Mouse (Mus musculus) neural tube, embryonic 14.5 days (tissue): Measurements from ENCODE around the gene Gm20824. TPM values are rescaled to one million over a fixed set of nuclear protein-coding genes. Genes with fewer than 3 reads are reported as not detected.
"Not testable (repeated sequence)": the region's sequence is repeated elsewhere in the genome, so short reads cannot be mapped to it uniquely, and the experiment has no call there.

Experiments
- ATAC-seq: fragments of 200-750 bp; cut with Nextera tagmentation; 2 replicates; pipeline ENCODE4 v1.8.0; 2017; ENCODE audit warnings: low read depth, mild to moderate bottlenecking, moderate TSS enrichment, moderate library complexity
- H3K27ac ChIP-seq: fragments of 300-500 bp; sonication (generic); 2 replicates; pipeline ENCODE4 v1.5.1; 2014; ENCODE audit warnings: low read depth, mild to moderate bottlenecking, control low read depth, low read length, moderate library complexity, mixed read lengths
- H3K27me3 ChIP-seq: fragments of 300-500 bp; sonication (generic); 2 replicates; pipeline ENCODE4 v1.6.1; 2014; ENCODE audit warnings: low read length; ENCODE audit not compliant: control insufficient read depth, insufficient read depth
- H3K36me3 ChIP-seq: fragments of 300-500 bp; sonication (generic); 2 replicates; pipeline ENCODE4 v1.6.1; 2014; ENCODE audit warnings: low read length, mixed read lengths; ENCODE audit not compliant: control insufficient read depth, insufficient read depth
- H3K4me1 ChIP-seq: fragments of 300-500 bp; sonication (generic); 2 replicates; pipeline ENCODE4 v1.6.1; 2014; ENCODE audit warnings: low read length; ENCODE audit not compliant: control insufficient read depth, insufficient read depth
- H3K4me2 ChIP-seq: fragments of 300-500 bp; sonication (generic); 2 replicates; pipeline ENCODE4 v1.6.1; 2014; ENCODE audit warnings: mild to moderate bottlenecking, low read depth, low read length, control low read depth
- H3K4me3 ChIP-seq: fragments of 300-500 bp; sonication (generic); 2 replicates; pipeline ENCODE4 v1.5.1; 2014; ENCODE audit warnings: low read depth, low read length, control low read depth, mixed read lengths
- H3K9ac ChIP-seq: fragments of 300-500 bp; sonication (generic); replicated peaks from 2 replicates; pipeline ENCODE4 v1.6.1; 2014; ENCODE audit warnings: low read depth, mild to moderate bottlenecking, control low read depth, low read length, mixed read lengths
- H3K9me3 ChIP-seq: fragments of 300-500 bp; sonication (generic); 2 replicates; pipeline ENCODE4 v1.6.1; 2016; ENCODE audit warnings: low read length; ENCODE audit not compliant: control insufficient read depth
- WGBS: fragments of 180-500 bp; shearing (Covaris S2); extraction: QIAGEN DNeasy Blood & Tissue Kit; methylation state at CpG from one replicate; pipeline ENCODE4 v1.1.7; 2014; 5-methylcytosine and 5-hydroxymethylcytosine counted together
- polyA plus RNA-seq: library from polyadenylated mRNA; unstranded; fragments of >200 nt; fragmentation: Nextera tagmentation; extraction: Ambion mirVana; gene quantifications from 2 replicates; pipeline ENCODE4 v1.2.1, GENCODE M21; 2014

The Gm20824 gene
- polyA plus RNA-seq: not detected in 2 replicates

GRCm38 (mm10) chrY:8257607-8258006 is at the start of gene Gm20824:
Gene Gm20824, plus strand, starts transcription at chrY:8257907.
- H3K9me3 ChIP-seq, ATAC-seq, H3K36me3 ChIP-seq, H3K27me3 ChIP-seq, H3K4me1 ChIP-seq, H3K9ac ChIP-seq, H3K27ac ChIP-seq, H3K4me3 ChIP-seq, H3K4me2 ChIP-seq: not testable (repeated sequence)
- no CpG with 5 or more reads among the region's 6 CpGs for WGBS

Other genes starting within 250 kb of the Gm20824 start
- gene Gm20825, start 186.4 kb upstream of the Gm20824 start, polyA plus RNA-seq: not detected in 2 replicates